Mouse (Mus musculus) neural tube, embryonic 11.5 days (tissue): ENCODE data around the gene Abhd5. TPM values are rescaled to one million over a fixed set of nuclear protein-coding genes. Genes with fewer than 3 reads are reported as not detected.

ENCODE experiments used
- ATAC-seq: fragments of 200-750 bp; cut with Nextera tagmentation; 2 replicates; pipeline ENCODE4 v1.8.0; 2017; ENCODE audit warnings: moderate number of reproducible peaks, mild to moderate bottlenecking, moderate TSS enrichment, moderate library complexity; ENCODE audit not compliant: insufficient read depth, low FRiP score, low TSS enrichment
- DNase-seq: peaks from one replicate; pipeline ENCODE4 v3.0.0-alpha.2; 2015; ENCODE audit warnings: low spot score
- H3K27ac ChIP-seq: fragments of 300-500 bp; sonication (generic); 2 replicates; pipeline ENCODE4 v1.5.1; 2014; ENCODE audit warnings: low read depth, mild to moderate bottlenecking, low read length
- H3K27me3 ChIP-seq: fragments of 300-500 bp; sonication (generic); 2 replicates; pipeline ENCODE4 v1.6.1; 2014; ENCODE audit warnings: mild to moderate bottlenecking, low read length, mixed read lengths; ENCODE audit not compliant: control insufficient read depth, insufficient read depth
- H3K36me3 ChIP-seq: fragments of 300-500 bp; sonication (generic); 2 replicates; pipeline ENCODE4 v1.6.1; 2014; ENCODE audit warnings: mild to moderate bottlenecking, low read length, moderate library complexity, mixed read lengths; ENCODE audit not compliant: control insufficient read depth, insufficient read depth
- H3K4me1 ChIP-seq: fragments of 300-500 bp; sonication (generic); 2 replicates; pipeline ENCODE4 v1.6.1; 2014; ENCODE audit warnings: low read length, mixed read lengths; ENCODE audit not compliant: control insufficient read depth, insufficient read depth
- H3K4me2 ChIP-seq: fragments of 300-500 bp; sonication (generic); 2 replicates; pipeline ENCODE4 v1.6.1; 2014; ENCODE audit warnings: low read depth, mild to moderate bottlenecking, moderate library complexity
- H3K4me3 ChIP-seq: fragments of 300-500 bp; sonication (generic); 2 replicates; pipeline ENCODE4 v1.5.1; 2014; ENCODE audit warnings: low read depth, low read length
- H3K9ac ChIP-seq: fragments of 300-500 bp; sonication (generic); 2 replicates; pipeline ENCODE4 v1.6.1; 2014; ENCODE audit warnings: mild to moderate bottlenecking, low read length
- H3K9me3 ChIP-seq: fragments of 300-500 bp; sonication (generic); 2 replicates; pipeline ENCODE4 v1.6.1; 2016; ENCODE audit warnings: low read length; ENCODE audit not compliant: control insufficient read depth
- WGBS: fragments of 180-500 bp; shearing (Covaris S2); extraction: QIAGEN DNeasy Blood & Tissue Kit; methylation state at CpG from one replicate; pipeline ENCODE4 v1.1.7; 2014; 5-methylcytosine and 5-hydroxymethylcytosine counted together
- polyA plus RNA-seq: library from polyadenylated mRNA; unstranded; fragments of >200 nt; fragmentation: Nextera tagmentation; extraction: Ambion mirVana; gene quantifications from 2 replicates; pipeline ENCODE4 v1.2.1, GENCODE M21; 2014

Gene Abhd5
- polyA plus RNA-seq, 1 experiment from 2014 or later: 19.8 TPM

DNA sequence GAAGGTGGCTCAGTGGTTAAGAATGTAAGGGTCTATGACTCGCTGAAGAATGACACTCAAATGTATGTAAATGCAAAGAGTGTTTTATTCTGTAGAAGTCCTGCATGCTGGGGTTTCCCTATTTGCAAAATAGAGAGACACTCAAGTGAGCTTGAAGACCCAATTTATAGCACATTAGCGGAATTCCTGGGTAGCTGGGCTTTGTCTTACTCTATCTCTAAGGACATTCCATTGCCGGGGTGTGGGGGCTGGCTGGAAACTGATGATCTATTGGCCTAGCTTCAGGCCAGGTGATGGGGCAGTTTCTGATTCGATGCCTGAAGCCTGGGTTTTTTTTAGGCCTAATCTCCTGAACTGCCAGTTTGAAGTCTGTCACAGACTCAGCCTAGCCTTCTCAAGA is 36.5 kb upstream of the Abhd5 start:
- Histone ChIP-seq H3K4me1 (no peaks in the 10 kb centered on the region), H3K36me3 (no peaks in the 10 kb centered on the region), H3K9ac (no peak overlapping the region), H3K4me3 (no peak overlapping the region), H3K9me3 (no peaks in the 10 kb centered on the region), H3K4me2 (no peak overlapping the region), H3K27me3 (no peaks in the 10 kb centered on the region), H3K27ac (no peak overlapping the region)
- DNase-seq (no peak), ATAC-seq (no peak)
- WGBS: 44% methylated on average over 4 of the region's 4 CpGs

DNA sequence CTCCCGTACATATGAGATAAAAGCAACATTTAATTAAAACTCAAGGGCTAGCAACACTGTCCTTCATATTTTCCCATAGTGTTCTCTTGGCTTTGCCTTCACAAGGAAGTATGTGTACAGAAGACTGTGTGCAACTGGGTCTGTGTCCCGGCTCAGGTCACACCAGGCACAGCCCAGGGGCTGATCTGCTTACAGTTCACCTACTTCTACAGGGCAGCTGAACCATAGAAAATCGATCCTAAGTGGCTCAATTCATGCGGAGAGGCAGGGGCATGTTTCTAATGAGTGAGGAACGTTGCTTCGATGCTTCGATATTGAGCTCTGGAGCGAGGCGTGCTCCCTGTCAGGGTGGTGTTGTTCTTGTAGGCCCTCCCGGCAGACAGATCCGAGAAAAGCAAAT is 35.9 kb upstream of the Abhd5 start:
- Histone ChIP-seq H3K27ac (no peak overlapping the region), H3K9ac (no peak overlapping the region), H3K4me2 (no peak overlapping the region), H3K9me3 (no peaks in the 10 kb centered on the region), H3K36me3 (no peaks in the 10 kb centered on the region), H3K4me1 (no peaks in the 10 kb centered on the region), H3K27me3 (no peaks in the 10 kb centered on the region), H3K4me3 (no peak overlapping the region)
- WGBS: 56% methylated on average over 11 of the region's 11 CpGs
- ATAC-seq (no peak), DNase-seq (no peak)

DNA sequence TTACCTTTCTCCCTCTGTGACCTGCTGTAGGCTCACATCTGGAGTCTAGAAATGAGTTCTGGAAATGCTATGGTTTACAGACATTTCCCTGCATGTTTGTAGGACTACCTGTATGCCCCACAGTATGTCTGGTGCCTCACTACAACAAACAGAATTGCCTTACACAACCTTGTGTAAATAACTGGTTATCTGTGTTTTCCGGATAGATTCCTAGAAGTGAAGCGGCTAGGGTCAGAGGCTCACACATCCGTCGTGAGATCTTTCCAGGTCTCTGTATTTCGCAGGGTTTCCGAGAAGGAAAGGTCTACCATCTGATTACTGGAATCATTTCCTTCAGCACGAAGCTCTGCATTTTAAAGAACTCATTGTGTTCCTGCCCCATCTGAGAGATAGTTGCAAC is 34.8 kb upstream of the Abhd5 start:
- H3K27ac ChIP-seq: no peak overlapping the region
- no peaks in the 10 kb centered on the region for H3K4me1 ChIP-seq
- no peaks in the 10 kb centered on the region for H3K36me3 ChIP-seq
- H3K9me3 ChIP-seq: no peaks in the 10 kb centered on the region
- ATAC-seq (no peak), DNase-seq (no peak)
- H3K4me3 ChIP-seq: no peak overlapping the region
- H3K4me2 ChIP-seq: no peak overlapping the region
- H3K27me3 ChIP-seq: no peaks in the 10 kb centered on the region
- no peak overlapping the region for H3K9ac ChIP-seq
- WGBS: 92% methylated on average over 7 of the region's 7 CpGs

DNA sequence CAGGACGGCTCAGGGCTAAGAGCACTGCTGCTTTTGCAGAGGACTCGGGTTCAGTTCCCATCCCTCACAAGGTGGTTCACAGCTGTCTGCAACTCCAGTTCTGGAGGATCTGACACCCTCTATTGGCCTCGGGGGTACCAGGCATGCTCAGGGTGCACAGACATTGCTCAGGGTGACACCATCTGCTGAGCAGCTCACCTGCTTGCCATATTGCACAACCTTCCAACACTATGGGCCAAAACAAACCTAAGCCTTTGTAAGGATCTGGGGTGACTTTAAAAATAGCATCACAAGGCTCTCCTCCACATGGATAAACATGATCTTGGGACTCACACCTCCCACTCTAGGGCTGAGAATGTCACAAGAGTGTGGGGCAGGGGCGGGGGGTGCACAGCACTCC is 30.8 kb upstream of the Abhd5 start:
- no peak overlapping the region for H3K27ac ChIP-seq
- H3K27me3 ChIP-seq: no peaks in the 10 kb centered on the region
- no peak overlapping the region for H3K4me2 ChIP-seq
- no peak for ATAC-seq
- no peak for DNase-seq
- H3K36me3 ChIP-seq: no peaks in the 10 kb centered on the region
- H3K4me1 ChIP-seq: no peaks in the 10 kb centered on the region
- no peaks in the 10 kb centered on the region for H3K9me3 ChIP-seq
- H3K9ac ChIP-seq: no peak overlapping the region
- no peak overlapping the region for H3K4me3 ChIP-seq
- 92% methylated on average over 4 of the region's 4 CpGs for WGBS

DNA sequence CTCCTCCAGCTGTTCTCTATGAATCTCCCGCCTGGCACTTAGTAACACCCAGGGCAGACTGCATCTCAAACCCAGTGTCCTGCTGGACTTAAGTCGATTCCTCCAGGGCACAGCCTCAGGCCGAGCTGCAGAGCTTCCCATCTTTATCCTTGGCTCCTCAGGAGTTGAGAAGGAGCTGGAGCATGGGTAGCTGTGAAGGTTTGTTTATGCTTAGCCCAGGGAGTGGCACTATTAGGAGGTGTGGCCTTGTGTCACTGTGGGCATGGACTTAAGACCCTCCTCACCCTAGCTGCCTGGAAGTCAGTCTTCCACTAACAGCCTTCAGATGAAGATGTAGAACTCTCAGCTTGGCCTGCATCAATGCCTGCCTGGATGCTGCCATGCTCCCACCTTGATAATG is 29.1 kb upstream of the Abhd5 start:
- WGBS: 82% methylated on average over 3 of the region's 3 CpGs

DNA sequence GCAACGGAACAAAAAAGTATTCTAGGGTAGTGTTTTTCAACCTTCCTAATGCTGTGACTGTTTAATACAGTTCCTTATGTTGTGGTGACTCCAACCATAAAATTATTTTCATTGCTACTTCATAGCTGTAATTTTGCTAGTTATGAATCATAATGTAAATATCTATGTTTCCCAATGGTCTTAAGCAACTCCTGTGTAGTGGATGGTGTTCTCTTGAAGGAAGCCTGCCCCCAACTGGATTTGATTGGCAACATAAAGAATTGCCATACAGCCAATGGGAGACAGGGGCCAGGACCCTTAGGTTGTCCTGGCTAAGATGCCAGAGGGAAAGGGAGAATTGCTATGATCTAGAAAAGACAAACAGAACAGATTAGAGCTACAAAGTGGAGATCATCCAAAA is 25.4 kb upstream of the Abhd5 start:
- Histone ChIP-seq H3K9me3 (no peaks in the 10 kb centered on the region), H3K27ac (no peak overlapping the region), H3K4me2 (no peak overlapping the region), H3K4me3 (no peak overlapping the region), H3K36me3 (no peaks in the 10 kb centered on the region), H3K27me3 (no peaks in the 10 kb centered on the region), H3K4me1 (no peaks in the 10 kb centered on the region), H3K9ac (no peak overlapping the region)
- DNase-seq (no peak), ATAC-seq (no peak)
- 95% methylated on average over 1 of the region's 1 CpGs for WGBS

More for the DNA sequence above, 29.1 kb upstream of the Abhd5 start:
- H3K9ac ChIP-seq: no peak overlapping the region
- no peak for DNase-seq
- no peak overlapping the region for H3K27ac ChIP-seq
- ATAC-seq: no peak
- no peak overlapping the region for H3K4me2 ChIP-seq
- H3K4me1 ChIP-seq: no peaks in the 10 kb centered on the region
- H3K36me3 ChIP-seq: no peaks in the 10 kb centered on the region
- no peaks in the 10 kb centered on the region for H3K27me3 ChIP-seq
- no peak overlapping the region for H3K4me3 ChIP-seq
- H3K9me3 ChIP-seq: no peaks in the 10 kb centered on the region

DNA sequence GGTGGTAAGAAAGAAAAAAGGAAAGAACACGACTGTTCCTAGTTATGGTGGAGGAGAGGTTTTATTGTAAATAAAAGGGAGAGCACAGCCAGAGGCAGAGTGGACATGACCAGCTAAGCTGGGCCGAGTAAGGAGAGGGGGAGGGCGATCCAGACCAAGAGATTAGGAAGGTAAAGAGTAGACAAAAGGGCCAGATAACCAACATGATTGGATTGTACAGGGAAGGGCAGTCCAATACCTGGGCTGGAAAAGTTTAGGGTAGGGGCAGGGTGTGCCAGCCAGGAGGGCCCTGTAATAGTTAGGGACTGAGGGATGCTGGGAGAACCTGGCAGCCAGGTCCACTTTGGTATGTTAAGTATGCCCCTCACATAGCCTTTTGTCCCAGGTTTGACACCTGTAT is 23.2 kb upstream of the Abhd5 start:
- no peak overlapping the region for H3K9ac ChIP-seq
- H3K4me1 ChIP-seq: no peaks in the 10 kb centered on the region
- no peak overlapping the region for H3K4me3 ChIP-seq
- no peaks in the 10 kb centered on the region for H3K36me3 ChIP-seq
- no peaks in the 10 kb centered on the region for H3K27me3 ChIP-seq
- no peak for DNase-seq
- no peaks in the 10 kb centered on the region for H3K9me3 ChIP-seq
- no peak overlapping the region for H3K4me2 ChIP-seq
- WGBS: 73% methylated on average over 3 of the region's 3 CpGs
- no peak for ATAC-seq
- H3K27ac ChIP-seq: no peak overlapping the region

DNA sequence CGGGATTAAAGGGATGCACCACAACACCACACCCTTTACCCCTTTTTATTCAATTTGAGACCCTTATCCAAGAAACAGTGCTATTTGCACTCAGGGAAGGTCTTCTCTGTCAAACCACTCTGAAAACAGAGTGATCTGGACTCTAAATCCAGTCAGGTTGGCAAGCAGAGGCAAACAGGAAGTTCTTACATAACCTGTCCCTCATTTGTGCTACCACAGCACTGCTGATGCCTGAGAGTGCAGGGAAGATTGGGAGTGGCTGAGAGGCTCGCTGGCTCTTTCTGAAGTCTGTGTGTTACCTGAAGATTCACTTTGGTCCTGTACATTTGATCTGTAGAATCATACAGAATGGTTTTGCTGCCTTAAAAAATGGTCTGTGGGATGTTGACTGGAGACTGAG is 14.7 kb upstream of the Abhd5 start:
- ATAC-seq (no peak), DNase-seq (no peak)
- 87% methylated on average over 2 of the region's 2 CpGs for WGBS
- H3K27ac ChIP-seq: no peak overlapping the region
- H3K4me3 ChIP-seq: no peak overlapping the region
- H3K4me1 ChIP-seq: no peaks in the 10 kb centered on the region
- H3K9ac ChIP-seq: no peak overlapping the region
- H3K9me3 ChIP-seq: no peaks in the 10 kb centered on the region
- H3K4me2 ChIP-seq: no peak overlapping the region
- no peaks in the 10 kb centered on the region for H3K27me3 ChIP-seq
- H3K36me3 ChIP-seq: no peaks in the 10 kb centered on the region

DNA sequence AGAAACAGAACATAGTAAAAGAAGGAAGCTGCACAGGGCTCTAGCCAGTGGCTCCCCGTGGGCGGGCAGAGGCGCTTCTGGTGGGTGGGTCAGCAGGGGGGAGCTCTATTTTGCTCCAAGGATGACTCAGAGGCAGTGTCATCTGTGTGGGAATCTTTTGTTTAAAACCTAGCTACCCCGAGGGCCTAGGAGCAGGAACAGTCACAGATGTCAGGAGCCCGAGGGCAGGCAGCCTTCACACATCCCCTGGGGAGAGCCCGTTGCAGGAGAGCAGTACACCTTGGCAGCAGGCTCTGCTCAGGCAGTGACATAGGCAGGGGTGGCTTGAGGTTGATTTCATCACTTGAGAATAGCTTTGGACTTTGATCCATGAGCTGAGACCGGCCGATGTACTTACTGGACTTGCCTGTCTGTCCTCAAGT is 13.9 kb upstream of the Abhd5 start:
- no peaks in the 10 kb centered on the region for H3K9me3 ChIP-seq
- H3K9ac ChIP-seq: no peak overlapping the region
- 50% methylated on average over 8 of the region's 8 CpGs for WGBS
- no peak for DNase-seq
- H3K36me3 ChIP-seq: no peaks in the 10 kb centered on the region
- no peaks in the 10 kb centered on the region for H3K4me1 ChIP-seq
- H3K27me3 ChIP-seq: no peaks in the 10 kb centered on the region
- H3K27ac ChIP-seq: no peak overlapping the region
- H3K4me3 ChIP-seq: no peak overlapping the region
- ATAC-seq: no peak
- H3K4me2 ChIP-seq: no peak overlapping the region
